Mouse (Mus musculus) lung, adult 18-20 months (tissue): ENCODE results near the gene Ccdc102a.

Source experiments
- DNase-seq, 2 experiments: peaks; one replicate each; pipeline ENCODE4 v3.0.0; 2022; ENCODE audit warnings: mixed read lengths in 2 of 2

Gene Ccdc102a

GRCm38 (mm10) chr8:94917851-94918495, at the start of gene Ccdc102a:
TSS of gene Ccdc102a (minus strand) at chr8:94918098.
- peak; percentile 48 to 69 for DNase-seq

GRCm38 (mm10) chr8:94967554-94967953, 49.7 kb upstream of the Ccdc102a start:
- peak; percentile 81 to 88 for DNase-seq

GRCm38 (mm10) chr8:94967071-94967470, 49.2 kb upstream of the Ccdc102a start:
- peak; percentile 59 to 68 for DNase-seq

GRCm38 (mm10) chr8:94966578-94966977, 48.7 kb upstream of the Ccdc102a start:
- no peak for DNase-seq

- DNase-seq = no peak
Measured at GRCm38 (mm10) chr8:94964828-94965227, 46.9 kb upstream of the Ccdc102a start.

GRCm38 (mm10) chr8:94962201-94962600, 44.3 kb upstream of the Ccdc102a start:
- DNase-seq = no peak

- no peak for DNase-seq
Measured at GRCm38 (mm10) chr8:94956078-94956574, 38.2 kb upstream of the Ccdc102a start.

- DNase-seq = peak; percentile 64 to 77
Measured at GRCm38 (mm10) chr8:94954921-94955758, 37.2 kb upstream of the Ccdc102a start.

GRCm38 (mm10) chr8:94954368-94954737, 36.5 kb upstream of the Ccdc102a start:
- peak; percentile 56 to 81 for DNase-seq

GRCm38 (mm10) chr8:94953624-94954367, 35.9 kb upstream of the Ccdc102a start:
- no peak for DNase-seq

GRCm38 (mm10) chr8:94952086-94952485, 34.2 kb upstream of the Ccdc102a start:
- DNase-seq = no peak

GRCm38 (mm10) chr8:94950458-94950857, 32.6 kb upstream of the Ccdc102a start:
- DNase-seq = no peak

- DNase-seq = peak; percentile 76 to 81
Measured at GRCm38 (mm10) chr8:94950046-94950445, 32.1 kb upstream of the Ccdc102a start.

- no peak for DNase-seq
Measured at GRCm38 (mm10) chr8:94949010-94949409, 31.1 kb upstream of the Ccdc102a start.

GRCm38 (mm10) chr8:94948421-94948820, 30.5 kb upstream of the Ccdc102a start:
- no peak for DNase-seq

- no peak for DNase-seq
Measured at GRCm38 (mm10) chr8:94945185-94945584, 27.3 kb upstream of the Ccdc102a start.

- peak; percentile 45 to 54 for DNase-seq
Measured at GRCm38 (mm10) chr8:94942566-94942965, 24.7 kb upstream of the Ccdc102a start.

GRCm38 (mm10) chr8:94935172-94935571, 17.3 kb upstream of the Ccdc102a start:
- DNase-seq = no peak

- no peak for DNase-seq
Measured at GRCm38 (mm10) chr8:94933918-94934317, 16.0 kb upstream of the Ccdc102a start.

GRCm38 (mm10) chr8:94928227-94928626, 10.3 kb upstream of the Ccdc102a start:
- no peak for DNase-seq

GRCm38 (mm10) chr8:94923405-94923804, 5.5 kb upstream of the Ccdc102a start, which contains the start of gene Adgrg5:
TSS of gene Adgrg5 (plus strand) at chr8:94923694.
- no peak for DNase-seq

GRCm38 (mm10) chr8:94922602-94923001, 4.7 kb upstream of the Ccdc102a start:
- DNase-seq = peak; percentile 40 to 61

GRCm38 (mm10) chr8:94922176-94922575, 4.3 kb upstream of the Ccdc102a start:
- DNase-seq = no peak
